Mouse (Mus musculus): Measurements from ENCODE around the gene Pltp. TPM values are rescaled to one million over a fixed set of nuclear protein-coding genes. Genes with fewer than 3 reads are reported as not detected.

Pltp gene
- polyA plus RNA-seq, 1 experiment from 2014 or later: 16.2 TPM

DNA sequence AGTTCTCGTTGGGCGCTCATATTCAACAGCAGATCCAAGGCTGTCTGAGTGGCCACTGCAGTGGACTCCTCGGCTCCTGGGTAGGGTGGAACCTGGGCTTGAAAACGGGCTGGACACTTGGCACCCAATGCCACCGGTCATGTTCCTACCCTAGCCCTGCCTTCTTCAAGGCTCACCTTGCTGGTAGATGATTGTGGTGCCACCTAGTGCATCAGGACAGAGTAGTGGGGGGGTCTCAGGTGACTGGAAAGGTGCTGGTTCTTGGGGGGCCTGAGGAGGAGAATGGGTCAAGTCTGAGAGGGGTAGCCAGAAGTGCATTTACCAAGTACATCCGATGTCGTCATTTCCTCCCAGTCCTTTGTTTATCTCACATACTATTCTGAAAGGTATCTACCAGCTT, 40.5 kb upstream of the Pltp start:
- Histone ChIP-seq H3K4me1 (replicated peaks; ENCODE audit: control insufficient read depth, insufficient read depth, low read length) (no peaks in the 10 kb centered on the region), H3K9ac (ENCODE audit: low read depth, low read length) (no peak overlapping the region), H3K36me3 (ENCODE audit: control insufficient read depth, insufficient read depth) (peaks cover 100% of the 10 kb centered on the region), H3K27me3 (replicated peaks; ENCODE audit: control insufficient read depth, insufficient read depth, low read length) (no peaks in the 10 kb centered on the region), H3K9me3 (ENCODE audit: control insufficient read depth) (no peaks in the 10 kb centered on the region), H3K27ac (ENCODE audit: low read depth, low read length) (no peak overlapping the region), H3K4me2 (replicated peaks; ENCODE audit: low read depth) (no peak overlapping the region), H3K4me3 (ENCODE audit: low read depth, low read length) (no peak overlapping the region)
- ATAC-seq: no peak
- WGBS: 93% methylated on average over 7 of the region's 7 CpGs
- no peak for TF ChIP-seq CTCF (IDR thresholded peaks at IDR 0.05; ENCODE audit: low read depth)

DNA sequence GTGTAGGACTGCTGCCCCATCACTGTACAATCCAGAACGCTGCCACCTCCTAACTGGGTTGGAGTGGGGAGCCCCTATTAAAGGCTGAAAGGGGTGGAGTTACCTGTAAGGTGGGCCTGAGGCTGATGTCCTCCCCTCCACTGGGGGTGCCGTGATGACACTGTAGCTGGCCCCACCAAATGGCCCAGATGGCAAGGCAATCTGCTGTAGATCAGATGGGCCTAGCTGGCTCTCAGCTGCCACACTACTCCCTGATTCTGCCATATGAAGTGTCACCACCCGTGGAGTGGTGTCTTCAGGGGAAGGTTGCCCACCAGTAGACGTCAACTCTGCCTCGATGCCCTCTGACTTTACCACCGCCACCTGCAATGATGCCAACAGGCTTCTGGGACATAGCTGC, 38.4 kb upstream of the Pltp start:
- no peak for TF ChIP-seq CTCF (IDR thresholded peaks at IDR 0.05; ENCODE audit: low read depth)
- H3K4me1 ChIP-seq (replicated peaks; ENCODE audit: control insufficient read depth, insufficient read depth, low read length): no peaks in the 10 kb centered on the region; the same call in 1 of the 2 replicates
- H3K4me3 ChIP-seq (ENCODE audit: low read depth, low read length): no peak overlapping the region
- H3K27ac ChIP-seq (ENCODE audit: low read depth, low read length): no peak overlapping the region
- no peak for ATAC-seq
- peaks cover 100% of the 10 kb centered on the region for H3K36me3 ChIP-seq (ENCODE audit: control insufficient read depth, insufficient read depth)
- WGBS: 97% methylated on average over 6 of the region's 6 CpGs
- no peak overlapping the region for H3K4me2 ChIP-seq (replicated peaks; ENCODE audit: low read depth)
- H3K9ac ChIP-seq (ENCODE audit: low read depth, low read length): no peak overlapping the region
- H3K9me3 ChIP-seq (ENCODE audit: control insufficient read depth): no peaks in the 10 kb centered on the region
- no peaks in the 10 kb centered on the region for H3K27me3 ChIP-seq (replicated peaks; ENCODE audit: control insufficient read depth, insufficient read depth, low read length)

DNA sequence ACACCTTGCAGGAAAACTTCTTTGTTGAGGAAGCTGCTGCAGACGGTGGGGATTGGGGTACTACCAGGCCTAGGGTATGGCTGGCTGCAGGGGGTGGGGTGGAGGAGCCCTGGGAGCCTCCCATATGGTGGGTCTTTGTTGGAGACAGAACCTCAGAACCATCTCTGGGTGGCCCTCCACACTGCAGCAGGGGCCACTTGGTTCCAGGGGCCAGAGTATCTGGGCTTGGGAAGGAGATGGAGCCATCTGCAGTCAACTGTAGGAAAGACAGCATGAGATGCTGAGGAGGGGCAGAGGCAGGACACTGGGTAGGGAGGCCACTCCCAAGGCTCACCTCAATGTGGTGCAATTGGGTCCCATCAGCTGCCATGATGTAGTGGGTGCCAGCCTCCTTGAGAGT, 37.1 kb upstream of the Pltp start:
- no peak for ATAC-seq
- Histone ChIP-seq H3K27ac (ENCODE audit: low read depth, low read length) (0 out of 2 replicates have a peak overlapping the region, but pooled peaks have one; percentile 28), H3K4me2 (replicated peaks; ENCODE audit: low read depth) (no peak overlapping the region), H3K27me3 (replicated peaks; ENCODE audit: control insufficient read depth, insufficient read depth, low read length) (no peaks in the 10 kb centered on the region), H3K4me3 (ENCODE audit: low read depth, low read length) (no peak overlapping the region), H3K9me3 (ENCODE audit: control insufficient read depth) (no peaks in the 10 kb centered on the region), H3K36me3 (ENCODE audit: control insufficient read depth, insufficient read depth) (peaks cover 100% of the 10 kb centered on the region), H3K4me1 (replicated peaks; ENCODE audit: control insufficient read depth, insufficient read depth, low read length) (peaks cover 10% of the 10 kb centered on the region; the same call in 1 of the 2 replicates), H3K9ac (ENCODE audit: low read depth, low read length) (no peak overlapping the region)
- TF ChIP-seq CTCF (IDR thresholded peaks at IDR 0.05; ENCODE audit: low read depth): peak; percentile 38; the same call in 1 of the 2 replicates
- 73% methylated on average over 1 of the region's 1 CpGs for WGBS

- Histone ChIP-seq H3K9me3 (ENCODE audit: control insufficient read depth) (no peaks in the 10 kb centered on the region), H3K4me2 (replicated peaks; ENCODE audit: low read depth) (no peak overlapping the region), H3K27ac (ENCODE audit: low read depth, low read length) (no peak overlapping the region), H3K36me3 (ENCODE audit: control insufficient read depth, insufficient read depth) (peaks cover 100% of the 10 kb centered on the region), H3K4me1 (replicated peaks; ENCODE audit: control insufficient read depth, insufficient read depth, low read length) (peaks cover 16% of the 10 kb centered on the region), H3K4me3 (ENCODE audit: low read depth, low read length) (no peak overlapping the region), H3K9ac (ENCODE audit: low read depth, low read length) (no peak overlapping the region), H3K27me3 (replicated peaks; ENCODE audit: control insufficient read depth, insufficient read depth, low read length) (no peaks in the 10 kb centered on the region)
- ATAC-seq: no peak
- 55% methylated on average over 5 of the region's 5 CpGs for WGBS
- TF ChIP-seq CTCF (IDR thresholded peaks at IDR 0.05; ENCODE audit: low read depth): peak; percentile 42
Observed at GRCm38 (mm10) chr2:164894048-164894447, 36.5 kb upstream of the Pltp start.

DNA sequence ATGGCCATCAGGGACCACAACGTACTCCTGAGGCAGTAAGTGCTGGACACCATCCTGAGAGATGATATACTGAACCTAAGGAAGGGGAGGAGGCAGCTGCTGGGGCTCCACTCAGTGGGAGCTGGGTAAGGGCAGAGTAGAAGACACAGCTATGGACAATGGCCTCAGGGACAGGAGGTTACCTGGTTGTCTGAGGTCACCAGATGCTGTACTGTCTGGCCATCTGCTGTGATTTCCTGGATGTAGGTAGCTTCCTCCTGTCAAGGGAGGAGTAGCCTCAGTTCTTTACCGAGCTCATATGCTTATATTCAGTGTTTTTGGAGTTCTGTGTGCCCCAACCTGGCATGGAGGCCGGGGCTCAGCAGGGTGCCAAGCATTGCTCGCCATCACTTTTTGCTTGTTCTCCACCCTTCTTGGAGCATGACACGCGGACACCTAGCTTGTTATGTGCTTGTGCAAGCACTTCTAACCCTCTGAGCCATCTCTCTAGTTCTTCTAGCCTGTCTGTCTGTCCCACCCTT, 35.2 kb upstream of the Pltp start:
- Histone ChIP-seq H3K27me3 (replicated peaks; ENCODE audit: control insufficient read depth, insufficient read depth, low read length) (no peaks in the 10 kb centered on the region), H3K36me3 (ENCODE audit: control insufficient read depth, insufficient read depth) (peaks cover 100% of the 10 kb centered on the region), H3K9ac (ENCODE audit: low read depth, low read length) (no peak overlapping the region), H3K4me2 (replicated peaks; ENCODE audit: low read depth) (no peak overlapping the region), H3K9me3 (ENCODE audit: control insufficient read depth) (no peaks in the 10 kb centered on the region), H3K4me3 (ENCODE audit: low read depth, low read length) (no peak overlapping the region), H3K4me1 (replicated peaks; ENCODE audit: control insufficient read depth, insufficient read depth, low read length) (peaks cover 18% of the 10 kb centered on the region), H3K27ac (ENCODE audit: low read depth, low read length) (0 out of 2 replicates have a peak overlapping the region, but pooled peaks have one; percentile 35)
- 93% methylated on average over 6 of the region's 6 CpGs for WGBS
- TF ChIP-seq CTCF (IDR thresholded peaks at IDR 0.05; ENCODE audit: low read depth): no peak
- ATAC-seq: no peak

DNA sequence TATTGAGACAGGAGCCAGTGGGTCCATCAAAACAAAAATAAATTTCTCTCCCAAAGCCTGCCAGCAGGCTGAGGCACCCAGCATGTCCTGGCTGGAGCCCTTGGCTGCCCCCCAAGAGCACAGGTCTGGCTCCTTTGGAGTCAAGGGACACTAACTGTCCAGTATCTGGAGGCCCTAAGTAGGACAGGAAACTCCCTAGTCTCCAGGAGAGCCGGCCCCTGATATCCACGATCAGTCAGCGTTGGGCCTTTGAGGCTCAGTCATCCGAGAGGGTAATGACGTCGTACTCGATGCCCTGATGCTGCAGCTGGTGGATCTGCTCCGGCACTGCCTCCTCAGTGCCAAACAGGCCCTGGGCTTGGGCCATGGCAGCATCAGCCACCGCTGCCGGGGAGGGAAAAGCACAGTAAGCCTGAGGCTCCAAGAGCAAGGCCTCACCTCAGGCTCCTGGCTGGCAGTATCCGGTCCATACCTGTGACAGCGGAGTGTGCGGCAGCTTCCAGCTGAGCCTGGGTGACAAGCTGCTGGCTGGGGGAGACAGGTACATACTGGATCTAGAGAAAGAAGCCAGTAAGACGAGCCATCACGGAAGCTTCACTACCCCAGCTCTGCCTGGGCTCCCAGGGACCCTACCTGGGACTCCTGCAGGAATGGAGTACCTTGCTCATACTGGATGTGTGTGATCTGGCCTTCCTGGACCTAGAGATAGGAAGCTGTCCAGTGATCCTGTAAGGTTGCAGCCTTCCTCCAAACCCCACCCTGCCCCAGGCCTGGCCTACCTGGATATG, 34.6 kb upstream of the Pltp start:
- no peak for TF ChIP-seq CTCF (IDR thresholded peaks at IDR 0.05; ENCODE audit: low read depth)
- WGBS: 87% methylated on average over 15 of the region's 15 CpGs
- ATAC-seq: no peak

More for the DNA sequence above, 34.6 kb upstream of the Pltp start:
- H3K27me3 ChIP-seq (replicated peaks; ENCODE audit: control insufficient read depth, insufficient read depth, low read length): no peaks in the 10 kb centered on the region
- peaks cover 18% of the 10 kb centered on the region for H3K4me1 ChIP-seq (replicated peaks; ENCODE audit: control insufficient read depth, insufficient read depth, low read length)
- no peak overlapping the region for H3K9ac ChIP-seq (ENCODE audit: low read depth, low read length)
- no peak overlapping the region for H3K4me2 ChIP-seq (replicated peaks; ENCODE audit: low read depth)
- no peak overlapping the region for H3K4me3 ChIP-seq (ENCODE audit: low read depth, low read length)
- H3K9me3 ChIP-seq (ENCODE audit: control insufficient read depth): no peaks in the 10 kb centered on the region
- H3K27ac ChIP-seq (ENCODE audit: low read depth, low read length): peak overlapping the region; percentile 35; the same call in 1 of the 2 replicates
- peaks cover 100% of the 10 kb centered on the region for H3K36me3 ChIP-seq (ENCODE audit: control insufficient read depth, insufficient read depth)

Measured in intestine, postnatal 0 days (tissue).